Mouse (Mus musculus) T-cell, adult 2 months (primary cell): Measurements from ENCODE around the gene Gm17693.
"Not testable (repeated sequence)": the region's sequence is repeated elsewhere in the genome, so short reads cannot be mapped to it uniquely, and the experiment has no call there.

Experiments
- DNase-seq: peaks from one replicate; pipeline ENCODE4 v3.0.0; 2022; ENCODE audit warnings: low spot score

Gene Gm17693

DNA sequence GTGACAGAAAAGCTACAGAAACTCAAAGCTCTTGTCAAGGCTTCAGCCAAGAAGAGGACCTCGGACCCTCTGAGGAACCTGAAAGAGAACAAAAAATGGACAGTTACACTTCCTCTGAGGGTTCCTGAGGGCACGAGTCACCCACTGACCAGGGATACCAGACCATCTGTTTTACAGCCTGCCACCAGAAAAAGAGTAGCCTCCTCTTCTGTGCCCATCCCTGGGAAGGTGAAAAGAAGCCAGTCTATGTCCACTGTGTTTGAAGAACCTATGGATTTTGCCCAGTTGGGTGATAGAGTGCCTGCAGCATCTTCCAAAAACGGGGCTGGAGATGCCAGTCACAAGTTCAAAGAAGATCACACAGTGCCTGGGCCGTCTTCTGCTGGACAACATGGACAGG, at the start of gene Gm17693:
Gene Gm17693, plus strand, starts transcription at position 301 of the 400 bp plus-strand sequence.
- DNase-seq, result not testable (repeated sequence)
